Mouse (Mus musculus): Measurements from ENCODE around the gene Pgm5. TPM values are rescaled to one million over a fixed set of nuclear protein-coding genes. Genes with fewer than 3 reads are reported as not detected.

Pgm5 gene
- polyA plus RNA-seq, 1 experiment from 2014 or later, result 0.20 TPM

DNA sequence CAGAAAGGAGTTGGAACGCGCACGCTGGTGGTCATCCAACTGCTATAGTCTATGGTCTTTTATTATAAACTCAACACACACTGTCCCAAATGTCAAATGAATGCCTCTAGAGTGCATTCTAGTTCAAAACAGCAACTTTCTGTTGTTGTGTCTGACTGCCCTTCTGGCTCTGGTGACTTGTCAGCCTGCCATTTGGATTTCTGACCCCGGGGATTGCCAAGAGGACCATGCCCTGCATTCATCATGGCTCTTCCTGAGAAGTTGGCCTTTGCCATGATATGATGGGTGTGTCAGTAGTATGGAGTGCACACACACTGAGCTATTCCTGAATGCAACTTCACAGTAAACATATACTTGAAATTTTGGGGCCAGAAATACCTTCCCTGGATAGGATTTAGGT lies 172.1 kb downstream of the Pgm5 start:
- H3K4me3 ChIP-seq, result no peak overlapping the region
- no peak overlapping the region for H3K27ac ChIP-seq (replicated peaks)
- 99% methylated on average over 4 of the region's 4 CpGs for WGBS

DNA sequence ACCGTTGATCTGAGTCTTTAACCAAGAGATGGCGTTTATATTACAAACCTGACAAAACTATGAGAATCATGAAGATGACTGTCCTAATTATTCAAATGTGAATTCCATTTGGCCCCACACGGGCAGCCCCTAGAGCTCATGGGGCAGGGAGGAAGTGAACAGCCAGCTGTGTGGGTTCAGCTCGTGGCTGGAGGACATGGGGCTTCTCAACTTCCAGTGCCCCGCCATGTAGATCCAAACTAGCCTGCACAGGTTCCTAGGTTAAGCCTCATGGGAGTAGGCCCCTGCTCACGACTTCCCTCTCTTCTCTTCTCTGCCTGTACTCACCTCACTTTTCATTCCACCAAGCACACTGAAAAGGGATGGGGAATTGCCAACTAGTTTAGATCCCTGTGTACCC lies 173.3 kb downstream of the Pgm5 start:
- H3K4me2 ChIP-seq (replicated peaks), result no peak overlapping the region
- H3K9me3 ChIP-seq, result no peaks in the 10 kb centered on the region
- H3K27ac ChIP-seq (replicated peaks), result no peak overlapping the region
- no peaks in the 10 kb centered on the region for H3K4me1 ChIP-seq
- H3K36me3 ChIP-seq, result no peaks in the 10 kb centered on the region
- 84% methylated on average over 6 of the region's 6 CpGs for WGBS
- ATAC-seq (replicated peaks), result no peak
- H3K27me3 ChIP-seq, result no peaks in the 10 kb centered on the region
- no peak overlapping the region for H3K4me3 ChIP-seq
- no peak overlapping the region for H3K9ac ChIP-seq (replicated peaks)

More for the DNA sequence above, 172.1 kb downstream of the Pgm5 start:
- no peak for ATAC-seq (replicated peaks)
- Histone ChIP-seq H3K36me3 (no peaks in the 10 kb centered on the region), H3K27me3 (no peaks in the 10 kb centered on the region), H3K4me2 (replicated peaks) (no peak overlapping the region), H3K4me1 (no peaks in the 10 kb centered on the region), H3K9ac (replicated peaks) (no peak overlapping the region), H3K9me3 (no peaks in the 10 kb centered on the region)

DNA sequence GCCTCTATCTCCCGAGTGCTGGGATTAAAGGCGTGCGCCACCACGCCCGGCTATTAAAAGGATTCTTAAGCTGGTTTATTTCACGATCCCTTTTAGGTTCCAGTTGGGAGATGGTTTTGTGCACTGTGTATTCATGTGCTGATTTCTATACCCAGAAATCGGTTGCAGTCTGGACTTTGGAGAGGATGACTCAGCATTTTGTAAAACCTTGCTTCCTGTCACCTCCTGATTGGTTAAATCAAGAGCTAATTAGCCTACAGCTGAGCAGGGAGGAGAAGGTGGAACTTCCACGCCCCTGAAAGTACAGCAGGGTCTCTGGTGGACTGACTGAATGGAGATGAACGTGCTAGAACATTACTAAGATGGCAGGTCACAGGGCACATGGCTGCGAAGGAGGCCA lies 175.2 kb downstream of the Pgm5 start:
- Histone ChIP-seq H3K27me3 (no peaks in the 10 kb centered on the region), H3K4me3 (no peak overlapping the region), H3K9ac (replicated peaks) (no peak overlapping the region), H3K4me2 (replicated peaks) (no peak overlapping the region), H3K4me1 (no peaks in the 10 kb centered on the region), H3K27ac (replicated peaks) (no peak overlapping the region), H3K9me3 (no peaks in the 10 kb centered on the region), H3K36me3 (no peaks in the 10 kb centered on the region)
- ATAC-seq (replicated peaks), result no peak
- 85% methylated on average over 10 of the region's 10 CpGs for WGBS

DNA sequence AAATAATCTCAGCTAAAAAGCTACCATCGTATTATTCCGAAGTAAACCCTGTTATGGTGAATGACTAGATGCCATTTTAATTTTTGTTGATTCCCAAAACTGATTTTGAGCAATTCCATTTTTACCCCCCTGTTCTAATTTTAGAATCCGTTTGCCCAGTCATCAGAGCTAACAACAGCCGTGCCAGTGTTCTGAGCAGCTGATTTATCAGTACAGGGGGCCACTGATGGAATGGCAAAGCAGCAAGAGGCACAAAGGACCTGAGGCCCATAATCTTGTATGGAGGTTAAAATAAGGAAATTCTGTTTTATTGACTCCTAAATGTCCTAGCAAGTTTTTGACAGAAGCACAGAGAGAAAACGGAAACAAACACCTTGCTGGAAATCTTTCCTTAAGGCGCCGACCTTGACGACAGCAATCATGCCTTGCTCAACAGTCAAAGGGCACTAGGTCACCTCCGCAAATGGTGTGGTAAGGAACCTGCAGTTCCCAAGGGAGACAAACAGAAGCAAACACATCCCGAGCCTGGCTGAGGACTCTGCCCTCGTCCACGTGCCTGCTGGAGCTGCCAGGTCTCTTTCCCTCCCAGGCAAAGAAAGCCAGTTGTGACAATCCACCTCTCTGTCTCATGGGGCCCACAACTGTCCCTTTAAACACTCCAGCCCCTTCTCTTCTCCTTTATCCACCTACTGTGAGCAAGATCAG lies 178.5 kb downstream of the Pgm5 start:
- Histone ChIP-seq H3K36me3 (no peaks in the 10 kb centered on the region), H3K4me1 (no peaks in the 10 kb centered on the region), H3K27ac (replicated peaks) (no peak overlapping the region), H3K4me3 (no peak overlapping the region), H3K9ac (replicated peaks) (no peak overlapping the region), H3K4me2 (replicated peaks) (no peak overlapping the region), H3K9me3 (no peaks in the 10 kb centered on the region), H3K27me3 (no peaks in the 10 kb centered on the region)
- no peak for ATAC-seq (replicated peaks)
- WGBS, result 81% methylated on average over 12 of the region's 12 CpGs

- no peak for ATAC-seq (replicated peaks)
- H3K9me3 ChIP-seq, result no peaks in the 10 kb centered on the region
- WGBS, result 70% methylated on average over 8 of the region's 8 CpGs
These were observed 184.2 kb downstream of the Pgm5 start for GRCm38 (mm10) chr19:24677242-24677984.

GRCm38 (mm10) chr19:24676429-24676828 lies 185.2 kb downstream of the Pgm5 start:
- H3K9me3 ChIP-seq, result no peaks in the 10 kb centered on the region
- no peak overlapping the region for H3K27ac ChIP-seq (replicated peaks)
- H3K4me2 ChIP-seq (replicated peaks), result no peak overlapping the region
- no peak overlapping the region for H3K9ac ChIP-seq (replicated peaks)
- 88% methylated on average over 7 of the region's 7 CpGs for WGBS
- H3K36me3 ChIP-seq, result no peaks in the 10 kb centered on the region
- H3K27me3 ChIP-seq, result no peaks in the 10 kb centered on the region
- no peak overlapping the region for H3K4me3 ChIP-seq
- H3K4me1 ChIP-seq, result no peaks in the 10 kb centered on the region
- no peak for ATAC-seq (replicated peaks)

More at GRCm38 (mm10) chr19:24677242-24677984, 184.2 kb downstream of the Pgm5 start:
- Histone ChIP-seq H3K36me3 (no peaks in the 10 kb centered on the region), H3K4me1 (no peaks in the 10 kb centered on the region), H3K4me2 (replicated peaks) (no peak overlapping the region), H3K27ac (replicated peaks) (no peak overlapping the region), H3K27me3 (no peaks in the 10 kb centered on the region), H3K4me3 (no peak overlapping the region), H3K9ac (replicated peaks) (no peak overlapping the region)

- Histone ChIP-seq H3K9ac (replicated peaks) (no peak within 1 kb of the TSS), H3K4me3 (no peak within 1 kb of the TSS), H3K4me1 (no peaks in the 10 kb centered on the region), H3K27ac (replicated peaks) (no peak within 1 kb of the TSS), H3K9me3 (no peaks in the 10 kb centered on the region), H3K4me2 (replicated peaks) (no peak within 1 kb of the TSS), H3K27me3 (no peaks in the 10 kb centered on the region), H3K36me3 (no peaks in the 10 kb centered on the region)
- WGBS, result 67% methylated on average over 4 of the region's 4 CpGs
- ATAC-seq (replicated peaks), result no peak
These were observed 187.9 kb downstream of the Pgm5 start, which contains the start of gene Tmem252 for GRCm38 (mm10) chr19:24673762-24674161. TSS of gene Tmem252 (plus strand) at chr19:24674008.

- no peak for ATAC-seq (replicated peaks)
- Histone ChIP-seq H3K27ac (replicated peaks) (no peak overlapping the region), H3K4me1 (no peaks in the 10 kb centered on the region), H3K27me3 (no peaks in the 10 kb centered on the region), H3K9ac (replicated peaks) (no peak overlapping the region), H3K4me3 (no peak overlapping the region), H3K36me3 (no peaks in the 10 kb centered on the region), H3K9me3 (no peaks in the 10 kb centered on the region), H3K4me2 (replicated peaks) (no peak overlapping the region)
- WGBS, result 83% methylated on average over 10 of the region's 10 CpGs
These were observed 188.3 kb downstream of the Pgm5 start for GRCm38 (mm10) chr19:24673331-24673730.

GRCm38 (mm10) chr19:24672366-24672960 lies 189.2 kb downstream of the Pgm5 start:
- WGBS, result 84% methylated on average over 10 of the region's 10 CpGs
- H3K4me1 ChIP-seq, result no peaks in the 10 kb centered on the region
- no peaks in the 10 kb centered on the region for H3K9me3 ChIP-seq
- H3K4me3 ChIP-seq, result no peak overlapping the region
- no peak overlapping the region for H3K4me2 ChIP-seq (replicated peaks)
- ATAC-seq (replicated peaks), result no peak
- no peaks in the 10 kb centered on the region for H3K36me3 ChIP-seq
- H3K27me3 ChIP-seq, result no peaks in the 10 kb centered on the region
- H3K9ac ChIP-seq (replicated peaks), result no peak overlapping the region
- H3K27ac ChIP-seq (replicated peaks), result no peak overlapping the region

DNA sequence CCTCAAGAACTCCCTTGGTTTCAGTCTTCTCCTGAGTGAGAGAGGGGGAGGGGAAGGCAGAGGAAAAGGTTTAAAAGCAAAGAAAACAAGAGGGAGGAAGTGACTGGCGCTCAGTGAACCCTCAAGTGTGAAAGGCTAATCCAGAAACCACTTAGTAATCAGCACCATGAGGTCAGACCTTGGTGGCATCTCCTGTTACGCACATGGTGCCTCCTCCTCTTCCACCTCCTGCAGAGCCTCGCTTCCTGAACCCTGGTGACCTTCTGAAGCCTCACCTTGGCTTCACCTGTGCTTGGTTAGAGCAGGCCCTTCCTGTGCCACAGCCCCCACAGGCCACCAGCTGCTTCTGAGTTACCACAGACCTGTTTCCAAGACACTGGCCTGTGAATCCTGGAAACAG lies 190.1 kb downstream of the Pgm5 start:
- Histone ChIP-seq H3K4me1 (no peaks in the 10 kb centered on the region), H3K9me3 (no peaks in the 10 kb centered on the region), H3K36me3 (no peaks in the 10 kb centered on the region), H3K4me3 (no peak overlapping the region), H3K9ac (replicated peaks) (no peak overlapping the region), H3K4me2 (replicated peaks) (no peak overlapping the region), H3K27me3 (no peaks in the 10 kb centered on the region), H3K27ac (replicated peaks) (no peak overlapping the region)
- 60% methylated on average over 3 of the region's 3 CpGs for WGBS
- ATAC-seq (replicated peaks), result no peak

- no peaks in the 10 kb centered on the region for H3K36me3 ChIP-seq
- no peaks in the 10 kb centered on the region for H3K9me3 ChIP-seq
- H3K4me2 ChIP-seq (replicated peaks), result no peak overlapping the region
- no peak overlapping the region for H3K27ac ChIP-seq (replicated peaks)
- H3K4me3 ChIP-seq, result no peak overlapping the region
- WGBS, result 65% methylated on average over 3 of the region's 3 CpGs
- no peaks in the 10 kb centered on the region for H3K4me1 ChIP-seq
- no peak overlapping the region for H3K9ac ChIP-seq (replicated peaks)
- ATAC-seq (replicated peaks), result no peak
- no peaks in the 10 kb centered on the region for H3K27me3 ChIP-seq
These were observed 194.1 kb downstream of the Pgm5 start for GRCm38 (mm10) chr19:24667527-24667926.

DNA sequence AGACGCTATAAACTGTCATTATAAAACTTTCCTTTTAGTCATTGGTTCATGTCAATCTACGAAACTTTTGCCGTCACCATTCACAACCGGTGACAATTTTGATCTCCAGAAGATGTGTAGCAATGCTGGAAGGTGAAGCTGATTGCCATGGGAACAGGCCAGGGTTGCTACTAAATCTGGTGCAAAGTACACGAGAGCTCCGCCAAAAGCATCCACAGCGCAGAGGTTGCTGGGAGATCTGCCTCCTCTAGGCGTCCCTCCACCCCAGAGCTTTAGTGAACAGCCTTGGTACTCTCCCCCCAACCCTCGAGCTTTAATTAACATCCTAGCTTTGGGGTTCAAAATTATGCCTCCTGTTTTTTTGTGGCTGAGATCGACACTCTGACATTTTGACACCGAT lies 195.9 kb downstream of the Pgm5 start:
- H3K4me1 ChIP-seq, result no peaks in the 10 kb centered on the region
- H3K4me2 ChIP-seq (replicated peaks), result no peak overlapping the region
- H3K27me3 ChIP-seq, result no peaks in the 10 kb centered on the region
- H3K9ac ChIP-seq (replicated peaks), result no peak overlapping the region
- H3K27ac ChIP-seq (replicated peaks), result no peak overlapping the region
- no peaks in the 10 kb centered on the region for H3K9me3 ChIP-seq
- 77% methylated on average over 11 of the region's 11 CpGs for WGBS
- no peak overlapping the region for H3K4me3 ChIP-seq
- no peaks in the 10 kb centered on the region for H3K36me3 ChIP-seq
- no peak for ATAC-seq (replicated peaks)

Data from forebrain, embryonic 15.5 days (tissue).